Mouse (Mus musculus) erythroblast, embryonic 14.5 days (primary cell): ENCODE data around the gene Eef2k.

ENCODE experiments used
- GATA1 ChIP-seq: IDR thresholded peaks from 2 replicates; pipeline ENCODE4 v1.6.1; 2012; ENCODE audit warnings: low read length, inconsistent platforms, mixed read lengths
- TAL1 ChIP-seq: IDR thresholded peaks from 3 replicates; pipeline ENCODE4 v1.6.1; 2012; ENCODE audit warnings: low read length, inconsistent platforms, mixed read lengths

DNA sequence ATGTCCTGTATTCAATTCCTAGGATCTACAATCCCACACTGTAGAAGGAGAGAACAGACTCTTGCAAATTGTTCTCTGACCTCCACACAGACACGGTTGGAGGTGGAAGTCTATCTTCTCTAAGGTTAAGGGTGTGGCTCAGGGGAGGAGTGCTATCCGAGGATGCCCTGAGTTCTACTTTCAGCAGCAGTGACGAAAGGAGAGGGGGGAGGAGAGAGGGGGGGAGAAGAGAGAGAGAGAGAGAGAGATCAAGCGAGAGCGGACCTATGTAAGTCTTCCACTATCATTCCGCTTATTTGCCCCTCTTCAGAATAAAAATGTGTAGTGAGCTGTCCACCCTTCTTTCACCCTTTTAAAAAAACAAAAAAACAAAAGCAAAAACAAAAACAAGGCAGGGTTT, 8.2 kb upstream of the Eef2k start:
- TF ChIP-seq GATA1, result no peak
- no peak for TF ChIP-seq TAL1
